Mouse (Mus musculus) CD4-positive, CD25-positive, alpha-beta regulatory T cell, adult 2 months (primary cell): ENCODE data around the gene Olfr1357.
"Not testable (repeated sequence)": the region's sequence is repeated elsewhere in the genome, so short reads cannot be mapped to it uniquely, and the experiment has no call there.

ENCODE experiments used
- DNase-seq: peaks from one replicate; pipeline ENCODE4 v3.0.0-alpha.2; 2012; ENCODE audit warnings: low read depth, low spot score

Gene Olfr1357

DNA sequence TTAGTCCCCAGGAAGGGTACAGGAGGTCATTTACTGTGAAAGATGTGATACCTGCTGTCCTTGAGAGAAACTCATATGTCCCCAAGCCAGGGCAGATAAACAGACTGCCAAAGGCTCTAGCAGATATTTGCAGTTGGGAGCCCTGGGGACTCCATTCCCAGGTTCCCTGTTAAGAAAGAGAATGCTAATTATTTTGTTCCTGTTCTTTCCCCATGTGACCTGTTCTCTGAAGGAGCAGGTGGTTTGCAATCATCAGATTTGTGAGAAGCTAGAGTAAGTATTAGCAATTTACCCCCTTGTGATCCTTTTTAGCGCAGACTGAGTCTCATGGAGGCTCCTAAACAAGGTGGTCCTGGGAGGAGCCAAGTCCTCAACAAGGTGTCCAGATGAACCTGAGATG lies at the start of gene Olfr1357:
TSS of gene Olfr1357 (minus strand) at position 101 of the 400 bp plus-strand sequence.
- no peak for DNase-seq

DNA sequence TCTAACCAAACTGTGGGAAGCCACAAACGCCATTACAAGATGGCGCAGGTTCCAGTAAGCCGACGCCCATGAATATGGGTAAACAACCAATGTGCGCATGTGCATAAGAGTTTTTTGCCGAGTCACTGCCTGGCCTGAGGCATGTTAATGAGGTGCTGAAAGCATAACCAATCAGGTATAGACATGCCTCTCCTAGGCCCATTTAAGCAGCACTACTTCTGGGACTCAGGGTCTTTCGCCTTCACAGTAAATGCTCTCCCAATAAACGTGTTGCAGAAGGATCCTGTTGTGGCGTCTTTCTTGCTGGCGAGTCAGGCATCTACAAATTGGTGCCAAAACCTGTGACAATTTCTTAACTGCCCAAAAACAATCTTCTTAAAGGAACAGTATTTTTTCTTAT lies 48.8 kb upstream of the Olfr1357 start:
- not testable (repeated sequence) for DNase-seq

DNA sequence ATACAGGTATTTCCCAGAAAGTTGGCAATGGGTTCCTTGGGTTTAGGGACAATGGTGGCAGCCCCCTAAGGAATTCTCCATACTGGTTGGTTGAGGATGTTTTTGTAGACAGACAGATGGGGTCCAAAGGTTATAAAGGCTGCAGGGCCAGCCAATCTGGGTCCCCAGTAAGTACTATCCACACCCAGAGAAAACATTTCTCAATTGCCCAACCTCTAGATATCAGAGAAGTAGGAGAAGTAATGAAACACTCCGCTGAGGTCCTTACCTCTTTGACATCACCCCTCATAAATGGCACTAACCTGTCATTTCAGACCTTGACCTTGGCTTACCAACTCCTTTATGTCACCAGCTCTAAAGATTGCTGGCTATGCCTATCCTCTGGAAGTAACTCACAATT lies 46.7 kb upstream of the Olfr1357 start:
- DNase-seq, result no peak

DNA sequence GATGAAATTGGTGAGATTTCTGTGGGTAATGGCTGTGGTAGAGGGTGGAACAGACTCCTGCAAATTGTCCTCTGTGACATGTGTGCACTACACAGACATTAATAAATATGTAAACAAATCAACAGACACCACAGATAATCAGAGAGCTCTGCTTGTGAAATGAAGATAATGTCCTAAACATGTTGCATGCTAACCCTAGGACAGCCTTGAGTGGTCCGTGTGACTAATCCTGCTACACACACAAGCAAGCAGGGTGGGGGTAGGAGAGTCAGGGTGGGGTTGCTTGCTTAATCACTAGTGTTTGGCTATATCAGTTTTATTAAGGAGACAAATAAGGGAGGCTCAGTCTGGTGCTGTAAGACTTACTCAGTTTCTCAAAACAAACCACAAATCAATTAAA lies 43.3 kb upstream of the Olfr1357 start:
- DNase-seq, result no peak

DNA sequence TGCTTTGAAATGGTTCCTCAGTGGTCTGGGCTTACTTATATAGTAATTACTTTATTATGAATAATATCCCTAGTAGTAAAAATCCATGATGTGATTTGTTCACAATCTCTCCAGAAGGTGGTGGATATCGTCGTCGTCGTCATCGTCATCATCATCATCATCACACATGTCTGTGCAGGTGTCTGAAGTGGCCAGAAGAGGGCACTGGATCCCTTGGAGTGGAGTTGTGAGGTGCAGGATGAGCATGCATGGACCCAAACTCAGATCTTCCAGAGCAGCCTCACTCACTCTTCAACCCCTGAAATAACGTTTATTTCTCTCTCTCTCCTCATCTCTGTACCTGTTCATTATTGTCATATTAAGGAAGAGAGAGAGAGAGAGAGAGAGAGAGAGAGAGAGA lies 14.4 kb upstream of the Olfr1357 start:
- DNase-seq, result peak; percentile 40

DNA sequence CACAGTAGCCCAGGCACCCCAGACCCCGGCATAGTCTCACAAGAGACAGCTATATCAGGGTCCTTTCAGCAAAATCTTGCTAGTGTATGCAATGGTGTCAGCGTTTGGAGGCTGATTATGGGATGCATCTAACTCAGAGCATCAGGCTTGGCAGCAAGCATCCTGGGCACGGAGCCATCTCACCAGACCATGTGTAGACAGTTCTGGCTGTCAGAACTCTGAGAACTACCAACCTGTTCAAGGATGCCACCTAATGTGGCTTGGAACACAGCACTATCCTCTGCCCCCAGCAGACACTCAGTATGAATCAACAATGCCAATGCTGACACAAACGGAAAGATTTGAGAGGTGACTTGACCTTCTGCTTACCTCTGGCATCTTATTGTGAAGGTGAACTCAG lies 12.3 kb upstream of the Olfr1357 start:
- DNase-seq, result no peak

DNA sequence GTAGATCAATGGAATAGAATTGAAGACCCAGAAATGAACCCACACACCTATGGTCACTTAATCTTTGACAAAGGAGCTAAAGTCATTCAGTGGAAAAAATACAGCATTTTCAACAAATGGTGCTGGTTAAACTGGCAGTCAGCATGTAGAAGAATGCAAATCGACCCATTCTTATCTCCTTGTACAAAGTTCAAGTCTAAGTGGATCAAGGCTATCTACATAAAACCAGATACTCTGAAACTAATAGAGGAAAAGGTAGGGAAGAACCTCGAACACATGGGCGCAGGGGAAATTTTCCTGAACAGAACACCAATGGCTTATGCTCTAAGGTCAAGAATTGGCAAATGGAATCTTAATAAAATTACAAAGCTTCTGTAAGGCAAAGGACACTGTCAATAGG lies 5.3 kb upstream of the Olfr1357 start:
- DNase-seq, result not testable (repeated sequence)

DNA sequence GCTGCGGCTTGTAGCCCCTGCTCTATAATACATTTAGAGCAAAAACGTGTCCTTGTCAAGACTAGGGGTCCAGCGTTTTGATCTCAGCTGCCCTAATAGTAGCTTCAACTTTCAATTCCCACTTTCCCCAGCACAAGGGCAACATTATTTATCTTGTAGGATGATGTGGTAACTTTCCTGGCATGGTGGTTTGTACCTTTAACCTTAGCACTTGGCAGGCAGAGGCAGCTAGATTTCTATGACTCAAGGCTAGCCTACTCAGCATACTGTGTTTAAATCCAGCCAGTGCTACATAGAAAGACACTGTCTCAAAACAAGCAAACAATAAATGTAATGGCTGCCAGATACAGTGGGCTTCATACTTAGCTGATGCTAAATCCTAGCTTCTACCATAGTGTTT lies 10.3 kb downstream of the Olfr1357 start:
- no peak for DNase-seq

DNA sequence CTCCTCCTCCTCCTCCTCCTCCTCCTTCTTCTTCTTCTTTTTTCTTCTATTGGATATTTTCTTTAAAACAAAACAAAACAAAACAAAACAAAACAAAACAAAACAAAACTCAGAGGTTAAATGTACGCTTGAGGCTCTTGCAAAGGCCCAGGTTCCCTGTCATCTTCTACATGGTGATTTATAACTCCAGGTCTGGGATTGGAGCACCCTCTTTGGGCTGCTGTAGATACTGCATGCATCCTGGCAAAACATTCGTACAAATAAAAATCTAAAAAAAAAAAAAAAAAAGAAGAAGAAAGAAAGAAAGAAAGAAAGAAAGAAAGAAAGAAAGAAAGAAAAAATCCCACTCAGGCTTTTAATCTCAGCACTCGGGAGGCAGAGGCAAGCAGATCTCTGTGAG lies 12.8 kb downstream of the Olfr1357 start:
- DNase-seq, result peak; percentile 86

DNA sequence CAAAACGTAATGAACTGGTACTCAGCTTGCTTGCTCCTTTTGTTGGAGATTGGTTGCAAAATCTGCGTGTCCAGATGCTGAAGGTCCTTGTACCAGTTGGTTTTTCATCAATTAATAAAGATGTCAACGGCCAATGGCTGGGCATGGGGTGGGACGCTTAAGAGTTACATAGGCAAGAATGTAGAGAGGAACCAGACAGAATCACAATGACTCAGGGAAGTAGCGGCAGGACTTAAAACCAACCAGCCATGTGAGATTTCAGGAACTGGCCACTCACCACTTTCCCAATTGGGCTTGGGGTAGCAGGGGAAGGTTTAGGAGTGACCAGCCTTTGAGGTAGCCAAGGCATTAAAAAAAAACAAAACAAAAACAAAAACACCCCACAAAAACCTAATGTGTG lies 18.0 kb downstream of the Olfr1357 start:
- no peak for DNase-seq

DNA sequence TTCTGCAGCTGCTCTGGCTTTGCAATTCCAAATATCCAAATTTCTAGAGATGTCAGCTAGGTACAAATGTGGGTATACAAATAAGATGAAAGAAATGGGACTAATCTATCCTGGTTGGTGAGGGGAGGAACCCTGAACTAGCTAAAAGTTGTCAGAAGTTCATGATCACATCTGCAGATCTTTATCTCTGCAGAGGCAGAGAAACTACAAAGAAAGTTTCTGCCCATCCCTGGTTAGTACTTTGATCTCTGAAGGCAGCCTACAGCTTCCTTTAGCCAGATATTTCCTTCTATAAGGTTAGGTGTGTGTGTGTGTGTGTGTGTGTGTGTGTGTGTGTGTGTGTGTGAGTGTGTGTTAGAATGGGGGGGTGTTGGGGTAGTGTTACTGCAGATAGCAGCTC lies 23.3 kb downstream of the Olfr1357 start:
- DNase-seq, result peak; percentile 72

DNA sequence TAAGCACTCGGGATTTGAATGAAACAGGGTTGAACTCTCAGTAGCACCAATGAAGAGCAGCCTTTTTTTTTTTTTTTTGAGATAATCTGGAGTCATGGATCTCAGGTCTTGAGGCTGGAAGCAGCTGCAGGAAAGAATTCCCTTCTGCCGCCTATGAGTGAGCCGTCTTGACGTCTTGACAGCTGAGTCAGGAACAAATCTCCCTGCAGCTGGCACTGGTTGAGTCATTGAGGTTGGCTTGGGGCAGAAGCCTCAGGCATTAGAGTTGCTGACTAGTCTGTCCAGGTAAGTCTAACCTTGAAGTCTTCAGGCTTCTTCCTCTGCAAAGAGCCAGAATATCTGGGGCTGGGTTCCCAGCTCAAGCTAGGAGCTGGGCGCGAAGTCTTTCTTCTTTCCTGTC lies 23.7 kb downstream of the Olfr1357 start:
- peak; percentile 42 for DNase-seq

DNA sequence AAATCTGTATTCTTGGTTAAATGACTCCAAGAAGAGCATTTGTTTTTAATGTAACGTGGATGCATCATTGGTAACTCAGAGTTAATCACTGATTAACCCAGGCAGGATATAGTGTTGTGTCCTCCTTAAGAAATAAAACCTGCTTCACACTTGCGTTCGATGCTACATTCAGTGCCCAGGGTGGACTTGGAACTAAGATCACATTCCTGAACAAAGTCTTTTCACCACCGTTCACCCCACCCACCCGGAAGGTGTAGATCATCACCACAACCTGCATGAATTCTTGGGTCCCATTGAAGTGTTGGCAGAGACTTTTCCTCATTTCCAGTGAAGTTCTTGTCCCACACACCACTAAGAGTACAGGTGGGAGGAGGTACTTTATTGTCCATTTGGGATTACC lies 24.1 kb downstream of the Olfr1357 start:
- DNase-seq, result no peak

DNA sequence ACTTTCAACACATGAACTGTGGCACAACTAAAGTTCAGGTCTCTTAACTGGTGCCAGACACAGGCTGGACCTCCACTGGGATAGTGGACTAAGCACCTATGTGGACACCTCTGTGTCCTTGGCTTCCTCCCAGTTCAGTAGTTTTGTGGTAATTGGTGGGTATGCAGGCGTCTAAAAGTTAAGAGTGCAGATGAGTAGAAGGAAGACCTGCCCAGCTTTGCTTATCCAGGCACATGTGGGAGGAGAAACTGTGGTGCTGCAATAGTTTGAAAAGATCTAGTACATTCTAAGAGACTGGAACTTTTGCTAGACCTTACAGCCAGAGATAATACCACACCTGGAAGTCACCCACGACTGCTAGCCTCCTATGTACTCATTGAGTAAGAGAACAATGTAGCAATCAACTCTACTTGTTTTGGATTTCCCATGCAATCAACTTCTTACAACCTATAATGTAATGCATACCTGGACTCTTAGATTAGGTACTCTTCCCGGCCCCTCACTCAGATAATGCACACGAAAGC lies 25.0 kb downstream of the Olfr1357 start:
- no peak for DNase-seq

DNA sequence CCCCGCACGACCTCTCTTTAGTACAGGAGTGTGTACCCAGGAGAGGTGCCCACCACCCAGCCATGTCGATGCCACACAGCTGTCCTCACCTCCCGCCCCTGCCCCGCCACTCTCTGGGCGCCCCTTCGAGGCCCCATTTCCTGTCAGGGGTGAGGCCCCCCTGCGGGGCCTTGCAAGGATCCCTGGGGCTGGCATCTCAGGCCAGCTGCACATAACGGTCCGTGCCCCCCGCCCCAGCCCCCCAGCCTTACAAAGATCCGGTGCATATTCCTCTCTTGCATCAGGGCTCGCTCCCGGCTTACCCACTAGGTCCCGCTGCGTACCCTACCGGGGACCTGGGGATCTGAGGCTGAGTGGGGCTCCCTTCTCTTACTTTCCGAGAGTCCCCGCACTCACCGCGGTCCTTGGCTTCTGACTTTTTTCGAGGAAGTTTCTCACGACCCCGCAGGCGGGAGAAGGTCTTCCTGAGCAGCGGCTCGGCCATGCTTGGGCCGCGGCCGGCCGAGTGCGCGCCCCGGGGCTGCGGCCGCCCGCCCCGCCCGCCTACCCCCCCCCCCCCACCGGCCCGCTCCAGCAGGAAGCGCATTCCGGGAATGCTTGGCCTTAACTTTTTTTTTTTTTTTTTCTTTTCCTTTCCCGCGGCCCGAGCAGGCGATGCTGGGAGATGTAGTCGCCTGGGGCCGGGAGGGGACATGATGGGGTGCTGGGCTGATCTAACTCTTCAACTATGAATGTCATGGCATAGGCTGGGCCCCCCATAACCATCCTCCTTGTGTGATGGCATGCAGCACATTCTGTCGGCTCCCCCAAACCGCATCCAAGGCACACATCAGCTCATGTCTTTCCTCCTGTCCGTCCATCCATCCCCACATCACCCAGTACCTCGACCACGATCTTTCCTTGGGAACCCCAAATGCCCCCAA lies 26.2 kb downstream of the Olfr1357 start, which contains the start of gene Syde1:
TSS of gene Syde1 (minus strand) at position 559 of the 923 bp plus-strand sequence.
- DNase-seq, result peak; percentile 54

DNA sequence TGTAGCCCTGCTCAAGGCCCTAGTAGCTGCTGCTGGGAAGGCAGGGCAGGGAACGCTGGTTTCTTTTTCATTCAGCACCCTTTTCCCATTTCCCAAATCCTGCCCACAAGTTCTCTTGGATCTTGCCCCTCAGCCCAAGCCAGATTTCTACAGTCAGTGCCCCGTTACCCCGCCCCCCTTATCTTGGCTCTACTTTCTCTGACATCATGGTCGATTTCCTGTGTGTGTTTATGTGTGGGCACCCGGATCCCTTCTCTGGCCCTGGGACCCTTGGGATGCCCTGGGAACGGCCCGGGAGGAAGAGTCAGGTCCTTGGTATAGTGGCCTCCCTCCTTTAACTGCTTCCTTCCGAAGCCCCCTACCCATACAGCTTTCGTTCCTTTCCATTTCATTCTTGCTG lies 27.1 kb downstream of the Olfr1357 start:
- DNase-seq, result peak; percentile 47

DNA sequence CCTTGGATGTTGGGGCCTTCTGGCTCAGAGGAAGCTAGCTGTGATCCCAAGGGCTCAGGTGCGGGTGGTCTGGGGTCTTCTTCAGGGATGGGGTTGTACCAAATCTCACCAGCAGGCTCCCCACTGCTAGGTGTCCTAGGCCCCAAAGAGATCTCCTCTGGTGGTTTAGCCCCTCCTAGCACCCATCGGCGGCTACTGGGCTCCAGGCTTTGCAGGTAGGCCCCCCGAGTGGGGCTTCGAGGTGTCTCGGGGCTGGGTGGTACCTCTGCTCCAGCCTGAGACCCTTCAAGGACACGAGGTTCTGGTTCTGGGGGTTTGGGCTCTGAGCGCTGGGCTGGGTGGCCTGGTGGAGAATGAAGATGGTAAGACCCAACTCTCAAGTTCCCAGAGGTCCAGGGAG lies 28.0 kb downstream of the Olfr1357 start:
- DNase-seq, result no peak

DNA sequence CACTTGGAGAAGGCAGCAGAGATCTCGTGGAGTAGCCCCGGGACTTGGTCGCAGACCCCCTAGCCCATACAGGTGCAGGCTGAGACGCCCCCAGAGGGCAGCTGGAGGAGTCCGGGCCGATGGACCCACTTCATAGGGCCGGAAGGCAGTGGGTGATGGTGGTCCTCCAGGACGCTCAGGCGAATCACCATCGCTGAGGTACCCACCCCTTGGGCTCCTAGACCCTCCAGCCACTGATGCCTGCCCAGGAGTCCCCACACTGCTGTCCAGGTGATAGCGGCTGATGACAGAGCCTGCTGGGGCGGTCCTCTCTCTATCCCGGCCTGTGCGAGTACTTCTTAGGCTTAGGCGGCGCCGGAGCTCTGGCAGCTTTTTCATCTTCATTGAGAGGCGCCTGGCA lies 28.6 kb downstream of the Olfr1357 start:
- DNase-seq, result no peak

DNA sequence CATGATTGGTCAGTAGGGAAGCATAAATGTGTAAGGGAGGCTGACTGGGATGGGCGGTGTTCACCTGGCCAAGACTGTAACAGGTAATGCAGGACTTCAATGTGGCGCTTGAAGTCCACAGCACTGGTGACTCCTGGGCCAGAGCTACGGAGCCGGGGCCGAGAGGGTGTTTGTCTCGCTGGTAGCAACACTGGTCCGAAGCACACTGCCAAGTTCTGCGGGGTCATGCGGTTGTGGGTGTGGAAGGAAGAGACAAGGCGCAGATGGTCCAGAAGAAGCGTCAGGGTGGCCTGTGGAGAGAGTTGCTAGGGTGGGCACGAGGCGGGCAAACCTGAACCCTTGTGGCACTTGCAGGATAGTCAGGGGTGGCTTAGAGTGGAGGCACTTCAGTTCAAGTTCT lies 31.8 kb downstream of the Olfr1357 start:
- DNase-seq, result no peak

DNA sequence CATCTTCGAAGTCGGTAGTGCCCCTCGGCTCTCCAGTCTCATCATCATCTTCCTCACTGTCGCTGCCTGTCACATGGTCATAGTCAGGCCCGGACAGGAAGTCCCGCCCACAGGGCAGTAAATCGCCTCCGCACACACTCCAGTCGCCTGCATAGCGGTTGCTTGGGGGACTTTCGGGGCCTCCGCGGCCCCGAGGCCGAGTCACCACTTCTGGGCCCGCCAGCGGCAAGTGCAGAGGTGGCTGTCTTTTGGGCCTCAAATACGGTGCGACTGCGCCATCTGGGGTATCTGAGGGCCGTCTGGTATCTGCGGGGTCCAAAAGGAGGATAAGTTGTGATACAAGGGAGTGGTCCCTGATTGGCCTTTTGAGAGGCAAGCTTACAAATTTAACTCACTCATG lies 32.3 kb downstream of the Olfr1357 start:
- DNase-seq, result no peak

DNA sequence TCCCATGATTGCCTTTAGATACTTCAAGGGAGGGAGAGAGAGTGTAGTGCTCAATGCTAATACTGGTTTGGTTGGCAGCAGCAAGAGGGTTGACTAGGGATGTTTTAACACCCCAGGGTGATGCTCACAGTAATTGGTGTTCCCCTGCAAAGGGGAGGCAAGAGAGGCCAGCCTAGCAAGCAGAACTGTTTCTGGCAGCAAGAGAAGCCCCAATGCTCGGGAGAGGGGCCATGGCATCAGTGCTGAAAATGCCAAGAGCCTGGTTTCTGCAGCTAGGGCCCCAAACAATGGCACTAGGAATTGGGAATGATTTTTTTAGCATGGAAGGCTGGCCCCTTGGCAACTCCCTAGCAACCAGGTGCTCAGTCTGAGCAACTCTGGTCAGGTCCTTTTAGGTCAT lies 32.9 kb downstream of the Olfr1357 start:
- no peak for DNase-seq

DNA sequence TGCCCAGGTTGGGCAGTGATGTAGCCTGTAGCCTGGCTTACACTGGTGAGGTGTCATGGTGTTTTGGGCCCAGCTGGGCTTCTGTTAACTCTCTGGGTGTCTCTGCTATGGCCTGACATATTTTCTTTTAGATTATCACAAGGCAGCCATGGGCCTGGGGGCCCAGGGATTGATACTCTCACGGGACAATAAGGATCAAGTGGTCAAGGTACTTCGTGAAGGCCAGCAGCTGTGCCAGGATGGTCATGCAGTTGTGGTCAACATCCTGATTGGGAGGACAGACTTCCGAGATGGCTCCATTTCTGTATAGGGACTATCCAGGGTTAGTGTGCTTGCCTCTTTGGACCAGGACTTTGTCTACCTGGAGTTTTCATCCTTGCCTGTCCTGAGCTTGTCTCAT lies 33.9 kb downstream of the Olfr1357 start:
- DNase-seq, result no peak

DNA sequence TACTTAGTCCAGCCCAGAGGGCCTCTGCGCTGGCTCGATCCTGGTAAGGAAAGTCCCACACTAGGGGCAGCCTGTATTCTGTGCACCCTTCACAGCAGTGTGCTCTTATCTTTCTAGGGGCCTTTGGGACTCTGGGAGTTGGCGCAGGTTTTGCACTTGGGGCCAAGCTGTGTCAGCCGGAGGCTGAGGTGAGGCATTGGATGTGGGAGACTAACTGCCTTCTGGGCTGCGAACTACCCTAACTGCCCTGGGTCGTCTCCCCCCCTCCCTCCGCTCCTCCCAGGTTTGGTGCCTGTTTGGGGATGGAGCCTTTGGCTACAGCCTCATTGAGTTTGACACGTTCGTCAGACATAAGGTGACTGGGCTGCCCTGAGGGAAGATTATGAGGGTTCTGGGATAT lies 34.5 kb downstream of the Olfr1357 start:
- DNase-seq, result no peak
